Mouse (Mus musculus) spleen, postnatal 36 days (tissue): Measurements from ENCODE around the gene Fxyd7.
A peak's percentile ranks its signal among the peaks of the same experiment; 100 is the strongest.

ENCODE experiments used
- DNase-seq, 2 experiments: peaks; one replicate each; pipeline ENCODE4 v3.0.0; 2022; ENCODE audit warnings: low spot score in 2 of 2, mixed read lengths in 1 of 2

Fxyd7 gene

DNA sequence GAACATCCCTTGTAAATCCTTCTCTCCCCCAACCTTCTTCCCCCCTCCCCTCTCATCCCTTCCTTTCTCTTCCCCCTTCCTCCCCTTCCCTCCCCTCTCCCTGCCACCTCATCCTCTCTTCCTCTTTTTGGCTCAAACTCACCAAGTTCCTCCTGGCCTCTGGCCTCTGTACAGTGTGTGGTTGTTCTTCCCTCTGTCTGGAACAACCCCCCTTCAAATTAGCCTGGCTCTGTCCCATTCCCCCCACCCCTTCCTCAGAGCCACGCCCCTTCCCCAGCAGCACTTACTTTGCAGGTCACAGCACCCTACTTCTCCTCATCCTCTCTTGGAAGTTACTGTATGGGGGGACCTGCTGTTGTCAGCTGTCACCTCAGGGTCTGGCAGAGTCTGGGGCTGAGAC, 43.1 kb downstream of the Fxyd7 start:
- no peak for DNase-seq

DNA sequence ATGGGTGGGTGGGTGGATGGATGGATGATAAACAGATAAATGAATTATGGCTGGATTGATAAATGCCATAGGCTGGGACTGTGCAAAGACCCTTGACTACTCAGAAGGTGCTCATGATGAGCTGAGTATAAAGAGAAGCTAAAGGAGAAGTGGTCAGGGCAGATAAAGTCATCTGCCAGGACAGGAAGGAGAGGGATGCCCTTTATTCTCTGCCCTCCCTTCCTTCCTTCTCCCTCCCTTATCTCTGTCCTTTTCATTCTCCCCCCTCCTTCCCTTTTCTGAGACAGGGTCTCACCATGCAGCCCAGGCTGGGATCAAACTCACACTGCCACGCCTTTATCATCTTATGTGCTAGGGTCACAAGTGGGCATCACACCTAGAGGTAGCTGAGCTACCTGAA, 43.5 kb downstream of the Fxyd7 start:
- no peak for DNase-seq

DNA sequence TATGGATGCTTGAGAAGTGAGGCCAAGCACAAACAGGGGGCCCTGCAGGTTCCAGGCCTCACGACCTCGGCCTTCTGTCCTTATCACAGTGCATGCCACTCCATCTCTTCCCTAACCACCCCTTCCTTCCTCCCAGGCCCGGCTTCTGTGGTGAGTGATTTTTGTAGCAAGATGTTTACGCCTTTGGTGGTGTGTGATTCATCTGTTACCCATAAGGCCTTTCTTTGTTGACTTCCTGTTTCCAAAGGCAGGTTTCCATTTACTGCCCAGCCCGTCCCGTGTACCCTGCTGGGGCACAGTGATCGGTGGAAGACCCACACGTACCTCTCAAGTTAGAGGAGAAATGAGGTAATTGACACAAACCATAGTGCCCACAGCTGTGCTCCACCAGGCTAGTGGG, 48.6 kb downstream of the Fxyd7 start:
- peak; percentile 78 to 83 for DNase-seq

DNA sequence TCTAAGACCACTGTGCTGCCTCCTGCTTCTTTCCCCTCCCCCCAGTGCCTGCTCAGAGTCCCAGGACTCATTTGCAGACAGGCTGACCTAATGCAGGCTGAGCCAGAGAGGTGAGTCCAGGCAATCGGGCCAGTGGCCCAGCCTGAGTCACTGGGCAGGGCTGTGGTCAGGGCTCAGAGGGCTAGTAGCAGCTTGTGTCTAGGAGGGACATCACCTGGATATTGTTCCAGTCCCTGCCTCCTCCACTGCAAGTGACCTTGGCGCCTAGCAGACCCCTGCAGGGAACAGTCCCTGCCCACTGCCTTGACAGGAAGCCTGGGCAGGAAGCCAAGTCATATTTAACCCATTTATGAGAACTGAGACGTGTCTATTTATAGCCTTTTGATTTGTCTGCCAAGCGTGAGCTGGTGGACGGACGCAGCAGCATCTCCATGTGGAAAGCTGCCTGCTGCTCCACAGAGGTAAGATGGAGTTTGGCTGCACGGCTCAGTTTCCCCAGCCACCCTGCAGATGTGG, 50.7 kb downstream of the Fxyd7 start:
- DNase-seq, result peak; percentile 78 to 88

DNA sequence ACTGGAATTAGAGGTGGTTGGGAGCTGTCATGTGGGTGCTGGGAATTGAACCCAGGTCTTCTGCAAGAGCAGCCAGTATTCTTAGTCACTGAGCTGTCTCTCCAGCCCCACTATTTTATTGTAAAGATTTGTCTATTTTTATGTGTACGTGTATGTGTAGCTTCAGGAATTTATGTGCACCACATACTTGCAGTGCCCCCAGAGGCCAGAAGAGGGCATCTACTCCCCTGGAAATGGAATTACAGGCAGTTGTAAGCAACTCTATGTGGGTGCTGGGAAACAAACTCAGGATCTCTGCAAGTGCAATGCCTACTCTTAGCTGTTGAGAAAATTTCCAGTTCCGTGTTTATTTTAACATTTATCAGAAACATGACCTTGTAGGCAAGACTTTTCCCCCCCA, 54.8 kb downstream of the Fxyd7 start:
- DNase-seq, result no peak

DNA sequence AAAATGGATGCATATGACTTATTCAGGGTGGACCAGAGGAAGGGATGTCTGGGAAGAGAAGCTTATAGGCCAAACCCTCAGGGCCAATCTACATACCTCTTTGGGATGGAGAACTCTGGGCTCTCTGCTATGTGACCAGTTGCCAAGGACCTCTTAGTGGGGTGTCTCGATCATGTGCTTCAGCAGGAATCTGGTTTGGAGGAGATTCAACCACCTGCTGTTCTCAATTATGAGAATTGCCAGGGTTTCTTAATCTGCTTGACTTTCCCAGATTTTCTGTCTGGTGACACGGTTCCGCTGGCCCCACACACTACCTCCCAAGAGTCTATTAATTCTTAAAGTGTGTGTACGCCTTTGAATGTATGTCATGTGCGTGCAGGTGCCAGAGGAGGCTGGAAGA, 57.3 kb downstream of the Fxyd7 start:
- DNase-seq, result no peak
